Mouse (Mus musculus) hindbrain, embryonic 11.5 days (tissue): ENCODE data around the gene Cd209e. TPM values are rescaled to one million over a fixed set of nuclear protein-coding genes. Genes with fewer than 3 reads are reported as not detected.
"Not testable (repeated sequence)": the region's sequence is repeated elsewhere in the genome, so short reads cannot be mapped to it uniquely, and the experiment has no call there.

Experiments
- ATAC-seq: fragments of 200-750 bp; cut with Nextera tagmentation; 2 replicates; pipeline ENCODE4 v1.8.0; 2017; ENCODE audit warnings: mild to moderate bottlenecking, moderate TSS enrichment, moderate library complexity; ENCODE audit not compliant: low FRiP score
- DNase-seq: peaks from one replicate; pipeline ENCODE4 v3.0.0-alpha.2; 2015; ENCODE audit warnings: low spot score
- H3K27ac ChIP-seq: fragments of 300-500 bp; sonication (generic); 2 replicates; pipeline ENCODE4 v1.5.1; 2014; ENCODE audit warnings: mild to moderate bottlenecking, low read depth, low read length
- H3K27me3 ChIP-seq: fragments of 300-500 bp; sonication (generic); 2 replicates; pipeline ENCODE4 v1.6.1; 2014; ENCODE audit warnings: mild to moderate bottlenecking, low read length, moderate library complexity, mixed read lengths; ENCODE audit not compliant: control insufficient read depth, insufficient read depth
- H3K36me3 ChIP-seq: fragments of 300-500 bp; sonication (generic); 2 replicates; pipeline ENCODE4 v1.6.1; 2014; ENCODE audit warnings: mild to moderate bottlenecking, low read length, moderate library complexity, mixed read lengths; ENCODE audit not compliant: control insufficient read depth, insufficient read depth
- H3K4me1 ChIP-seq: fragments of 300-500 bp; sonication (generic); replicated peaks from 2 replicates; pipeline ENCODE4 v1.6.1; 2014; ENCODE audit warnings: low read length, mixed read lengths; ENCODE audit not compliant: control insufficient read depth, insufficient read depth
- H3K4me2 ChIP-seq: fragments of 300-500 bp; sonication (generic); replicated peaks from 2 replicates; pipeline ENCODE4 v1.6.1; 2014; ENCODE audit warnings: mild to moderate bottlenecking, low read depth, low read length
- H3K4me3 ChIP-seq: fragments of 300-500 bp; sonication (generic); 2 replicates; pipeline ENCODE4 v1.5.1; 2014; ENCODE audit warnings: low read depth, low read length
- H3K9ac ChIP-seq: fragments of 300-500 bp; sonication (generic); 2 replicates; pipeline ENCODE4 v1.6.1; 2014; ENCODE audit warnings: low read depth, low read length
- H3K9me3 ChIP-seq: fragments of 300-500 bp; sonication (generic); 2 replicates; pipeline ENCODE4 v1.6.1; 2016; ENCODE audit warnings: low read length; ENCODE audit not compliant: control insufficient read depth
- WGBS: fragments of 180-500 bp; shearing (Covaris S2); extraction: QIAGEN DNeasy Blood & Tissue Kit; methylation state at CpG from one replicate; pipeline ENCODE4 v1.1.7; 2014; 5-methylcytosine and 5-hydroxymethylcytosine counted together
- polyA plus RNA-seq: library from polyadenylated mRNA; unstranded; fragments of >200 nt; fragmentation: Nextera tagmentation; extraction: Ambion mirVana; gene quantifications from 2 replicates; pipeline ENCODE4 v1.2.1, GENCODE M21; 2014

Gene Cd209e
- not detected in 2 replicates for polyA plus RNA-seq

DNA sequence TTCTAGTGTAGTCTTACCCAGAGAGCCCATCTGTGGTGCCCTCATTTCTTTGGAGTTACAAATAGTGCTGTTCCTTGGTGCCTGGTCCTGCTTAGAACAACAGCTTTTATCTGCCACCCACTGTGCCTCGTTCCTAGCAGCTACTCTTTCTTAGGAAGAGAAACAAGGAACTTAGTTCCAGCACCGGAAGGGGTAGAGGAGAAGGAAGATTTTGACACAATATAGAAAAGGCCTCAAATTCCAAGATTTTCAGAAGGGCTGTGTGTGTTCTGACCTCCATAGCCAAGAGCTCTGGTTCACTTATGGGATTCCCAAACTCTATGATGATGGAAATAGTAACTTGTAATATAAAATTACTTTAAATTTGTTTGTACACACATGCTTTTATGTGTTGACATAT is at the start of gene Cd209e:
Gene Cd209e, minus strand, starts transcription at position 101 of the 400 bp plus-strand sequence.
- Histone ChIP-seq H3K4me2 (no peak within 1 kb of the TSS), H3K9ac (no peak within 1 kb of the TSS), H3K36me3 (no peaks in the 10 kb centered on the region), H3K4me3 (no peak within 1 kb of the TSS), H3K9me3 (no peaks in the 10 kb centered on the region), H3K4me1 (no peaks in the 10 kb centered on the region), H3K27ac (no peak within 1 kb of the TSS), H3K27me3 (no peaks in the 10 kb centered on the region)
- 68% methylated on average over 2 of the region's 2 CpGs for WGBS
- no peak for DNase-seq
- no peak for ATAC-seq

DNA sequence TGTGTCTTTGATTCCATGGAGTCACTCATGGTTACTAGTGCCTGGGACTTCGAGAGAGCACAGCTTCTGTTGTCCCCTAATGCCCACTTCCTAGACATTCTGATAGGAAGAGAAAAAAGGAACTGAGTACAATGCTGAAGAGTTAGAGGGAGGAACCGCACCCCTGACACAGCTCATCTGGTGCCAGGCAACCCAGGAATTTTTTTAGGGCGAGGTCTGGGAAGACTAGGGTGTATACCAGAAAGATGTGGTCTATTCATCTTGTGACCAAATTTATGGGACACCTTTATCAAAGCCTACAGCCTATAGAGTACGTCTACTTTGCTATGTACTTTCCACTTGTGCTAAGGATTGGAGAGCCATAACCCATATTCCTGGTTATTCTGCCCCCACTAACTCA is 24.3 kb upstream of the Cd209e start, which contains the start of gene Cd209d:
Gene Cd209d, minus strand, starts transcription at position 101 of the 400 bp plus-strand sequence.
- H3K27ac ChIP-seq = no peak within 1 kb of the TSS
- DNase-seq (no peak), ATAC-seq (no peak)
- H3K4me2 ChIP-seq = no peak within 1 kb of the TSS
- peaks cover 2% of the 10 kb centered on the region; the same call in 1 of the 2 replicates for H3K9me3 ChIP-seq
- H3K27me3 ChIP-seq = no peaks in the 10 kb centered on the region
- no peak within 1 kb of the TSS for H3K4me3 ChIP-seq
- no peaks in the 10 kb centered on the region for H3K4me1 ChIP-seq
- WGBS = 77% methylated on average over 4 of the region's 4 CpGs
- no peak within 1 kb of the TSS for H3K9ac ChIP-seq
- no peaks in the 10 kb centered on the region for H3K36me3 ChIP-seq

DNA sequence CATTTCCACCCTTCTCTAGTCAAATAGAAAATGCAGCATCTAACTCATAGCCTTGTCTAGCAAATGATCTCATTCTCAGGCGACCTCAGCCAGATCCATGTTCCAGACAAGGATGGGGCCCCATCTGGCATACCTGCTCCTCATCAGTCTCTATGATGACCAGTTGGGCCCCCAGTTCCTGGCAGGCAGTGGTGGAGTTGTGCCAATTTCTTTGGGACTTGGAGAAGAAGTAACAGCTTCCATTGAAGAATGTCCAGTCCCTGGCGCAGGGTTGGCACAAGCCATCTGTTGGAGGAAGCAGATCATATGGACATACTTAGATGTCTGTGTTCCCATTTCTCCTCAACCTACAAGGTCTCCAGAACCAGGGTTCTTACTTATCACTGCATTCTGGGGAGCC is 22.0 kb upstream of the Cd209e start:
- Histone ChIP-seq H3K9me3 (peaks cover 2% of the 10 kb centered on the region; the same call in 1 of the 2 replicates), H3K27me3 (no peaks in the 10 kb centered on the region), H3K4me3 (no peak overlapping the region), H3K9ac (no peak overlapping the region), H3K4me2 (no peak overlapping the region), H3K27ac (no peak overlapping the region), H3K36me3 (no peaks in the 10 kb centered on the region), H3K4me1 (no peaks in the 10 kb centered on the region)
- DNase-seq (no peak), ATAC-seq (no peak)
- WGBS = 82% methylated on average over 2 of the region's 2 CpGs

DNA sequence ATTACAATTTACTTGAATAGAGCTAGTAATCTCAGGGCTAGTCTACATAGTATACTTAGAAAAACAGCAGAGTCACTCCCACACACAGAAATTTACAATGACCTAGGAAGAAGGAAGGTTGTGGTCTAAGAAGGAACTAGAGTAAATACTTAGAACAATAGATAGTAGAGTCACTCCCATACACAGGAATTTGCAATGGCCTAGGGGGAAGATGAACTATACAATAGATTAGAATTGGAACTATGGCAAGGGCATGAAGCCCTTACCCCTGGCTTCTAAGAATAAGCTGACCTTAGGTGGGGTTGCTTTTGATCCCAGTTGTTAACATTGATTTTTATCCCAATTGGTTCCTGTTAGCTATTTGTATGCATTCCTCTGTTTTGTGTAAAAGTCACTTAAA is 8.6 kb upstream of the Cd209e start:
- not testable (repeated sequence) for DNase-seq, H3K4me1 ChIP-seq, H3K27ac ChIP-seq, ATAC-seq, H3K9ac ChIP-seq, H3K9me3 ChIP-seq, H3K4me2 ChIP-seq, H3K36me3 ChIP-seq, H3K27me3 ChIP-seq, H3K4me3 ChIP-seq

- Histone ChIP-seq H3K4me1 (no peaks in the 10 kb centered on the region), H3K27ac (no peak overlapping the region), H3K4me2 (no peak overlapping the region), H3K36me3 (no peaks in the 10 kb centered on the region), H3K4me3 (no peak overlapping the region), H3K9me3 (no peaks in the 10 kb centered on the region), H3K9ac (no peak overlapping the region), H3K27me3 (no peaks in the 10 kb centered on the region)
- ATAC-seq (no peak), DNase-seq (no peak)
- 88% methylated on average over 14 of the region's 14 CpGs for WGBS
These were observed 51.0 kb downstream of the Cd209e start for GRCm38 (mm10) chr8:3803091-3803490.

Other genes with a start within 250 kb of the Cd209e start
- gene Xab2, start 233.0 kb downstream of the Cd209e start, polyA plus RNA-seq = 47.5 and 58.1 TPM in 2 replicates
- 96.3 and 102 TPM in 2 replicates for gene Pet100, start 232.8 kb downstream of the Cd209e start, polyA plus RNA-seq
- gene Pcp2, start 228.8 kb downstream of the Cd209e start, polyA plus RNA-seq = 0.31 and 0.33 TPM in 2 replicates
- 23.6 and 24.9 TPM in 2 replicates for gene Stxbp2, start 223.4 kb downstream of the Cd209e start, polyA plus RNA-seq
- 0.18 TPM in 1 of 2 replicates, not detected in the other for gene Retn, start 198.5 kb downstream of the Cd209e start, polyA plus RNA-seq
- 0.19 TPM in 1 of 2 replicates, not detected in the other for gene Mcemp1, start 188.6 kb downstream of the Cd209e start, polyA plus RNA-seq
- 7.2 and 8.1 TPM in 2 replicates for gene Fcor, start 181.9 kb downstream of the Cd209e start, polyA plus RNA-seq
- gene Trappc5, start 178.0 kb downstream of the Cd209e start, polyA plus RNA-seq = 34.2 and 40.8 TPM in 2 replicates
- 0.15 and 0.49 TPM in 2 replicates for gene Fcer2a, start 160.1 kb downstream of the Cd209e start, polyA plus RNA-seq
- gene Clec4g, start 133.7 kb downstream of the Cd209e start, polyA plus RNA-seq = 0.39 TPM in 1 of 2 replicates, not detected in the other
- gene Cd209a, start 105.3 kb downstream of the Cd209e start, polyA plus RNA-seq = not detected in 2 replicates
- not detected in 2 replicates for gene Cd209d, start 24.2 kb upstream of the Cd209e start, polyA plus RNA-seq
- not detected in 2 replicates for gene Cd209b, start 72.5 kb upstream of the Cd209e start, polyA plus RNA-seq
- gene Cd209c, start 100.4 kb upstream of the Cd209e start, polyA plus RNA-seq = 0.80 and 0.91 TPM in 2 replicates